Mouse (Mus musculus) hindbrain, embryonic 15.5 days (tissue): ENCODE results near the gene Gm28048. TPM values are rescaled to one million over a fixed set of nuclear protein-coding genes. Genes with fewer than 3 reads are reported as not detected.

Experiments
- ATAC-seq: fragments of 200-750 bp; cut with Nextera tagmentation; 2 replicates; pipeline ENCODE4 v1.8.0; 2017; ENCODE audit warnings: low read depth, moderate number of reproducible peaks, moderate TSS enrichment; ENCODE audit not compliant: low FRiP score
- H3K27ac ChIP-seq: fragments of 300-500 bp; sonication (generic); replicated peaks from 2 replicates; pipeline ENCODE4 v1.5.1; 2015; ENCODE audit warnings: mild to moderate bottlenecking, inconsistent platforms
- H3K27me3 ChIP-seq: fragments of 300-500 bp; sonication (generic); 2 replicates; pipeline ENCODE4 v1.6.1; 2015; ENCODE audit warnings: control low read depth, inconsistent platforms
- H3K36me3 ChIP-seq: fragments of 300-500 bp; sonication (generic); 2 replicates; pipeline ENCODE4 v1.6.1; 2015; ENCODE audit warnings: control low read depth, inconsistent platforms
- H3K4me1 ChIP-seq: fragments of 300-500 bp; sonication (generic); replicated peaks from 2 replicates; pipeline ENCODE4 v1.6.1; 2015; ENCODE audit warnings: control low read depth, inconsistent platforms
- H3K4me2 ChIP-seq: fragments of 300-500 bp; sonication (generic); 2 replicates; pipeline ENCODE4 v1.6.1; 2015; ENCODE audit warnings: moderate library complexity, mild to moderate bottlenecking, inconsistent platforms
- H3K4me3 ChIP-seq: fragments of 300-500 bp; sonication (generic); 2 replicates; pipeline ENCODE4 v1.5.1; 2015; ENCODE audit warnings: mild to moderate bottlenecking, inconsistent platforms
- H3K9ac ChIP-seq: fragments of 300-500 bp; sonication (generic); 2 replicates; pipeline ENCODE4 v1.6.1; 2015; ENCODE audit warnings: inconsistent platforms
- H3K9me3 ChIP-seq: fragments of 300-500 bp; sonication (generic); 2 replicates; pipeline ENCODE4 v1.6.1; 2016; ENCODE audit warnings: control low read depth, inconsistent platforms
- WGBS: fragments of 180-500 bp; shearing (Covaris S2); methylation state at CpG from one replicate; pipeline ENCODE4 v1.1.7; 2015; 5-methylcytosine and 5-hydroxymethylcytosine counted together
- polyA plus RNA-seq: library from polyadenylated mRNA; unstranded; fragments of >200 nt; fragmentation: Nextera tagmentation; extraction: Ambion mirVana; gene quantifications from 2 replicates; pipeline ENCODE4 v1.2.1, GENCODE M21; 2015

The Gm28048 gene
- polyA plus RNA-seq, 1 experiment from 2014 or later = 3.9 TPM

DNA sequence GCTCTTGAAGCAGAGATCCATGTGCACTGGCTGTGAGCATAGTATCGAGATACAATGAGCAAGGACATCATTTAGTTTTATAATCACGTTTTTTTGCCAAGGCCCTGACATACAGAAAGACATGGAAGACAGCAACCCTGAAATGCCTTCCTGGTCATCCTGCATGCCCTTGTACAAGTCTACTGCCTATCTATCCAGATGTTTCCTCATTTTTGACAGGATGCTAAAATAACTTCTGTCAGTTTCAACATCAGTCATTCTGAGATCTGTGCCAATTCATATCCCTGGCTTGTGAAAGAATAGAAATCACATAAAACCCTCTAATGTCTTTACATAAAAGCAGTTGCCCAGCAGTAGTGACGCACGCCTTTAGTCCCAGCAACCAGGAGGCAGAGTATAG is 84.8 kb downstream of the Gm28048 start:
- H3K9ac ChIP-seq = no peak overlapping the region
- H3K4me2 ChIP-seq = no peak overlapping the region
- 92% methylated on average over 4 of the region's 4 CpGs for WGBS
- H3K36me3 ChIP-seq = 0 out of 2 replicates have a peak, but pooled peaks cover 11% of the 10 kb centered on the region
- H3K4me1 ChIP-seq = no peaks in the 10 kb centered on the region
- no peaks in the 10 kb centered on the region for H3K27me3 ChIP-seq
- no peak overlapping the region for H3K4me3 ChIP-seq
- no peak overlapping the region for H3K27ac ChIP-seq
- ATAC-seq = no peak
- no peaks in the 10 kb centered on the region for H3K9me3 ChIP-seq

DNA sequence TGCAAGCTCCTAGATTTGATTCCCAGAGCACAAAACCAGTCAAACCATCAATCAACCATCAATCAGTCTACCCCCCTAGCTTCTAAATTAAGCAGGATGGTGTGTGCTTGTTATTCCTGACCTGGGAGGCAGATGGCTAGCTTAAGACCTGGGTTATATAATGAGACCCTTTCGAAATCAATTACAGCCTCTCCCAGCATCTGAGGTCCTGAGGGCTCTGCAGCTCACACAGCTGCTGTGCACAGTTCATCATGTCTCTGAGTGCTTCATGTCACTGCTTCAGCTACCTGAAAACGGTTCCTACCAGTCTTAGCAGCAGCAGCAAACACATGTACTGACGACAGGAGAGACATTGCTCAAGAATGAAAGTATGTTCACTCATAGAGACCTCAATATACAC is 88.8 kb downstream of the Gm28048 start:
- Histone ChIP-seq H3K27ac (no peak overlapping the region), H3K4me2 (no peak overlapping the region), H3K9me3 (no peaks in the 10 kb centered on the region), H3K9ac (no peak overlapping the region), H3K36me3 (no peaks in the 10 kb centered on the region), H3K27me3 (no peaks in the 10 kb centered on the region), H3K4me1 (no peaks in the 10 kb centered on the region), H3K4me3 (no peak overlapping the region)
- 44% methylated on average over 3 of the region's 3 CpGs for WGBS
- ATAC-seq = no peak

DNA sequence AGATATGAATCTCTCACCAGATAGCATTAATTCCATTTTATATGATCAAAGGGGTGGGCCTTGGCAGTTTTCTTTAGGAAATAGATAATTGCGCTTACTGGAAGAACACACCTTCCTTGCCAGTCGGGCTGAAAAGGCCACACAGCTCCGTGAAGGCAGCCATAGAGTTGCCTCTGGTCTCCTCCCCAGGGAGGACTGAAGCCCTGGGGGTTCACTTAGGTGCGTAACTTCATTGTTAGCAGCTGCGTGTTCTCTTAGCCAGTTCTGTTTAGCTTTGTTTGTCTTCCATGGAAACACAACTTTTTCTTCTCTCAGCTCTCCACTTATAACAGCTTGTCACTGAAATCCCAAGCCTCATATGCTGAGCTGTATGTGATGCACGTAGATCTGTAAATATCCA is 89.4 kb downstream of the Gm28048 start:
- H3K27ac ChIP-seq = no peak overlapping the region
- no peak overlapping the region for H3K4me3 ChIP-seq
- no peaks in the 10 kb centered on the region for H3K27me3 ChIP-seq
- WGBS = 68% methylated on average over 6 of the region's 6 CpGs
- H3K4me1 ChIP-seq = no peaks in the 10 kb centered on the region
- H3K9me3 ChIP-seq = no peaks in the 10 kb centered on the region
- H3K9ac ChIP-seq = no peak overlapping the region
- no peak overlapping the region for H3K4me2 ChIP-seq
- no peaks in the 10 kb centered on the region for H3K36me3 ChIP-seq
- ATAC-seq = no peak

DNA sequence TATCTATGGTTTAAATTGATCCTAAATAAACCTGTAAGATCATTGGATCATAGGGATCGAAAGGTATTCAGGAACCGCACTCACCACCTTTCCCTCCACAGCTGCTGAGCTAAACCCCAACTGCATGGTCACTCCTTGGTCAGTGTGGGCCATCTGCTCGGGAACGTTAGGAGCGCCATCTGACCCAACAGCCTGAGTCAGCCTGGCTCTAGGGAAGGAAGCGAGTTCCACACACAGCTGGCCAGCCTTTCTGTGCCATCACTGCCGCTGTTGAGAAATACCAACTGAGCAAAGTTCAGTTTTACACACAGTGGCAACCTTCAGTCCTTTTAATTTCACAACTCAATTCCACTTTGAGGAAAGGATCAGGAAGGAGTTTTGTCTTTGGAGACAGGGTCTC is 90.0 kb downstream of the Gm28048 start:
- Histone ChIP-seq H3K4me3 (no peak overlapping the region), H3K9ac (no peak overlapping the region), H3K9me3 (no peaks in the 10 kb centered on the region), H3K27me3 (no peaks in the 10 kb centered on the region), H3K4me1 (no peaks in the 10 kb centered on the region), H3K27ac (no peak overlapping the region), H3K36me3 (no peaks in the 10 kb centered on the region), H3K4me2 (no peak overlapping the region)
- WGBS = 94% methylated on average over 7 of the region's 7 CpGs
- ATAC-seq = no peak

DNA sequence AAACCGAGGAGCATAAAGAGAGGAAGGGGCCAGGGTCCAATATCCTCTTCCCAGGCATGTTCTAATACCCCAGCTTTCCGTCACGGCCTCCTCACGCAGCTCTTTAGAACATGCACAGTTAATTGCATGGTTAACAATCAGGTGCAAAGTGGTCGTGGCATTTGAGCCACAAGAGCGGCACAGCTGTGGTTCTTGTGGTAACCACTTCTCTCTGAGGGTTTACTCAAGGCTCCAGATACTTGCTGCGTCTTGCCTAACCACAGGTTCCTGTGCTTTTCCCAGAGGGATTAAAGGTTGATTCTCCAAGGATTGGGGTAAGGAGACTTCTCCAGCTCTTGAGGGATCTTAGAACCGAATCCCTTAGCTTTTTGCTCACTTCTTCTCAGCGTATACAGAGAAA is 90.6 kb downstream of the Gm28048 start:
- no peaks in the 10 kb centered on the region for H3K9me3 ChIP-seq
- no peaks in the 10 kb centered on the region for H3K27me3 ChIP-seq
- H3K4me1 ChIP-seq = no peaks in the 10 kb centered on the region
- no peak for ATAC-seq
- H3K27ac ChIP-seq = no peak overlapping the region
- no peak overlapping the region for H3K4me3 ChIP-seq
- H3K4me2 ChIP-seq = no peak overlapping the region
- WGBS = 82% methylated on average over 9 of the region's 9 CpGs
- H3K9ac ChIP-seq = no peak overlapping the region
- no peaks in the 10 kb centered on the region for H3K36me3 ChIP-seq

DNA sequence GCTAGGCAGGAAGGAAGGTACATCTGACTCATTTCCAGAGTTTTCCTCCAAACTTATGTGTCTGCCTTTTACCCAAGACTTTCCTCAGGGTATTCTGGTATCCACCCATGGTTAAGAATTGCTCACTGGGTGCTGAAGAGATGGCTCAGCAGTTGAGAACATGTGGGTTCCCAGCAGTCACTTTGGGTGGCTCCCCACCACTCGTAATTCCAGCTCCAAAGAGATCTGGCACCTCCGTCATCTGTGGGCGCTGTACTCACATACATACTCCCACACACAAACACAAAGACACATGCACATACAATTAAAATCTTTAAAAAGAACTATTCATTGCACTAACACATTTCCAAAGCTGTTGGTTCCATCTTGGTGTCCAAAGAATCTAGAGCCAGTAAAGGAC is 92.7 kb downstream of the Gm28048 start:
- Histone ChIP-seq H3K9me3 (no peaks in the 10 kb centered on the region), H3K36me3 (no peaks in the 10 kb centered on the region), H3K4me1 (no peaks in the 10 kb centered on the region), H3K9ac (no peak overlapping the region), H3K27me3 (no peaks in the 10 kb centered on the region), H3K4me3 (no peak overlapping the region), H3K4me2 (no peak overlapping the region), H3K27ac (no peak overlapping the region)
- no peak for ATAC-seq
- WGBS = 92% methylated on average over 3 of the region's 3 CpGs

DNA sequence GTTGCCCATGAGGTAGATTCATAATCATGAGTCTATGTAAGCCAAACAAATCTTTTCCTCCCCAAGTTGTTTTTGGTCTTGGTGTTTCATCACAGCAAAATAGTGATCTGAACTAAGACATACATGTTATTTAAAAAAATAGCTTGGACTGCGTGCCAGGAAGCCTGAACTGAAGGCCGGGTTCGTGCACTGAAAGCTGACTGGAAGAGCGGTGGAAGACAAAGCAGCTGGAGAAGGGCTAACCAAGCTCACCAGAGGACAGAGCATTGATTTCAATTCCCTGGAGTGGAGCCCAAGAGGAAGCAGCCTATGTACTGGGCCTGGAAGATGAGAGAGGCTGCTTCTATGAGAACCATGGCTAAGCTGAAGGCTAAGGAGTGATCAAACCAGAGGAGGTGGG is 94.9 kb downstream of the Gm28048 start:
- H3K4me3 ChIP-seq = no peak overlapping the region
- no peaks in the 10 kb centered on the region for H3K4me1 ChIP-seq
- H3K36me3 ChIP-seq = no peaks in the 10 kb centered on the region
- H3K27ac ChIP-seq = no peak overlapping the region
- no peak overlapping the region for H3K4me2 ChIP-seq
- 90% methylated on average over 4 of the region's 4 CpGs for WGBS
- no peaks in the 10 kb centered on the region for H3K9me3 ChIP-seq
- no peak overlapping the region for H3K9ac ChIP-seq
- ATAC-seq = no peak
- no peaks in the 10 kb centered on the region for H3K27me3 ChIP-seq

DNA sequence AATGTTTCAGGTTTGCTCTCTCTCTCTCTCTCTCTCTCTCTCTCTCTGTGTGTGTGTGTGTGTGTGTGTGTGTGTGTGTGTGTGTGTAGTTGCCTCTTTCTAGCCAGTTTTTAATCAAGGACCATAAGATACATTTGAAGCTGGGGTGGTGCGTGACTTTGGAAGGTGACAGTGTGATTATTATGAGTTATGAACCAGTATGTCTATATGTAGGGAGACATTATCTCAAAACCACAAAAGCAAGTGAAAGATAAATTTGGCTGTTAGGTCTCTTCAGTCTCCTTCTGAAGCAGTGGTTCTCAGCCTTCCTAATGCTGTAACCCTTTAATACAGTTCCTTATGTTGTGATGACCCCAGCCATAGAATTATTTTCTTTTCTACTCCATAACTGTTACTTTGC is 96.5 kb downstream of the Gm28048 start:
- ATAC-seq = no peak
- no peak overlapping the region for H3K4me3 ChIP-seq

DNA sequence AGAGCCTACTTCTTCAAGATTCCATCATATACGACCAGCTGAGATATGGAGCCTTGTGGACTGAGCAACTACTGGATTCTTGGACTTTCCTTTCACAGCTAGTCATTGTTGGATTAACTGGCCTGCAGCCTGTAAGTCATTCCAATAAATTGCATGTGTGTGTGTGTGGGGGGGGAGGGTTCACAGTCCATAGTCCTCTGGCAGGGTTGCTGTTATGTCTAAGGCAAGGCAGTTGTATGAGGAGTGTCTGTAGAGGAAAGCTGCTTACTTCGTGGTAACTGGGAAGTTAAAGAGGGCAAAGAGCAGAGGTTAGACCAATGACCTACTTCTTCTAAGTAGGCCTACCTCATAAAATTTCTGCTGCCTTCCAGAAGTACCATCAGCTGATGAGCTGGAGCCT is 98.2 kb downstream of the Gm28048 start:
- 95% methylated on average over 2 of the region's 2 CpGs for WGBS
- H3K27ac ChIP-seq = no peak overlapping the region

More for the DNA sequence above, 96.5 kb downstream of the Gm28048 start:
- Histone ChIP-seq H3K36me3 (no peaks in the 10 kb centered on the region), H3K9ac (no peak overlapping the region), H3K4me2 (no peak overlapping the region), H3K27me3 (no peaks in the 10 kb centered on the region), H3K4me1 (no peaks in the 10 kb centered on the region), H3K9me3 (no peaks in the 10 kb centered on the region), H3K27ac (no peak overlapping the region)
- 90% methylated on average over 1 of the region's 1 CpGs for WGBS

DNA sequence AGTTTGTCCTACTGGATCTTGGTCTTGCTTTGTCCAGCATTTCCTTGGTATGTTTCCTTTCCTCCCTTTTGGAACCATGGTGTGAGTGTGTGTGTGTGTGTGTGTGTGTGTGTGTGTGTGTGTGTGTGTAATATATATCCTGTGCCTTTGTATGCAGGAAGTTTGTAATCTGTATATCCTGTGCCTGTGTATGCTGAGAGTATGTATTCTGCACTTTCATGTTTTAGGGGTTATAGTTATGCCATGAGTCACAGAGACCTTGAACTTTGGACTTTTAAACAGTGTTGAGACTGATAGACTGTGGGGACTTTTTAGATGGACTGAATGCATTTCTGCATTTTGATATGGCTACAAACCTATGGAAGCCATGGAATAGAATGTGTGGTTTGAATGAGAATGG is 99.0 kb downstream of the Gm28048 start:
- no peak overlapping the region for H3K4me3 ChIP-seq
- H3K27ac ChIP-seq = no peak overlapping the region
- H3K27me3 ChIP-seq = no peaks in the 10 kb centered on the region
- H3K9me3 ChIP-seq = no peaks in the 10 kb centered on the region
- H3K4me1 ChIP-seq = no peaks in the 10 kb centered on the region
- no peaks in the 10 kb centered on the region for H3K36me3 ChIP-seq
- H3K9ac ChIP-seq = no peak overlapping the region
- H3K4me2 ChIP-seq = no peak overlapping the region
- ATAC-seq = no peak

More for the DNA sequence above, 98.2 kb downstream of the Gm28048 start:
- Histone ChIP-seq H3K4me2 (no peak overlapping the region), H3K36me3 (no peaks in the 10 kb centered on the region), H3K4me3 (no peak overlapping the region), H3K9me3 (no peaks in the 10 kb centered on the region), H3K9ac (no peak overlapping the region), H3K27me3 (no peaks in the 10 kb centered on the region), H3K4me1 (no peaks in the 10 kb centered on the region)
- ATAC-seq = no peak

DNA sequence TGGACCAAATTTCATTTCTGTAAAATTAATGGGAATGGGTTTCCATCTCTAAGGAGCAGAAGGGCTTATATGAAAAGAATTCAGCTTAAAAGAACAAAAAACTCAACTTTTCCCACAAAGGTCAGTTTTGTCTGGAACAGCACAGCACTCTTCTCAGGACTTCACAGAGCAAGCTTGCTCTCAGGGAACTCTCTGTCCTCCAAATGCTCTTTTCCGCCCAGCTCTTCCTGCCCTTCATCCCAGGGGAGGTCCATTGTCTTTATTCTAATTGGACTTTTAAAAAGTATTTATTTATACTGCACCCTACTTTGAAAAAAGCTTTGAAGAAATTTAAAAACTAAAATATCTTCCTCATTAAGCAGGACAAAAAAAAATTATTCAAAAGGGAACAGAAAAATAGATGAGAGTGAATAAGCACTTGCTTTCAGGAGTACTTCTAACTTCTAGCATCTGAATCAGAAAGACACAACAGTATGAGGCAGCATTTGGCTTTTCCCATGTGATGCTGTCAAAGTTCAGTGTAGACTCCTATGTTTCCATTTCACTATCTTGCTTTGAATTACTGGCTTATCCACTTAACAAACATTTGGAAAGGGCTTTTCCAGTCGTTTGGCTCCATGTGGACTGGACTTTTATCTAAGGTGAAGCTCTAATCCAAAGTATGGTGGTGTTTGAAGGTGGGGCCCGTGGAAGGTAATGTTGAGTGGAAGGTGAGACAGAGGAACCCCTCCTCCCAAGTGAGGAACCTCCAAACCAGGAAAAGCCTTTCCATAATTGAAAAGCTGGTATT is 101.3 kb downstream of the Gm28048 start:
- Histone ChIP-seq H3K4me2 (no peak overlapping the region), H3K9me3 (no peaks in the 10 kb centered on the region), H3K9ac (no peak overlapping the region), H3K4me3 (no peak overlapping the region), H3K27me3 (no peaks in the 10 kb centered on the region), H3K27ac (no peak overlapping the region), H3K4me1 (no peaks in the 10 kb centered on the region), H3K36me3 (no peaks in the 10 kb centered on the region)
- 70% methylated on average over 3 of the region's 3 CpGs for WGBS
- no peak for ATAC-seq

DNA sequence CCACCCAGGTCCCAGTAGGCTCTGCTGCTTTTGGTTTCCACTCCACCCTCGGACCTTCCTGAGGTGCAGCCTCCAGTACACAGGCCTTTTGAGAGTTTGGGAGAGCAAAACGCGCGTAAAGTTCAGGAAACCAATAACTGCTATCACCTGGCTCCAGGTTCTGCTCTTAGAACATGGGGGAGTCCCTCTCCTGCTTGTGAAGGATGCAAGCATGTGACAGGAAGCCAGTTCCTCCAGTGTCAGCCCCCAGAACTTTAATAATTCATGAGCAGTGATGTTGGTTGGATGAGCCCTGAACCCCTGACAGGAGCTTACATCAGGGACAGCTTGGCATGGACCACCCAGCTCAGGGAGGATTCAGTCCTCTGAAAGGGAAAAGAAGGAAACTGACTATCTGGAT is 102.2 kb downstream of the Gm28048 start:
- no peak for ATAC-seq
- WGBS = 89% methylated on average over 4 of the region's 4 CpGs
- no peaks in the 10 kb centered on the region for H3K9me3 ChIP-seq
- no peak overlapping the region for H3K4me3 ChIP-seq
- H3K4me2 ChIP-seq = no peak overlapping the region
- H3K4me1 ChIP-seq = peaks cover 8% of the 10 kb centered on the region
- no peaks in the 10 kb centered on the region for H3K27me3 ChIP-seq
- no peak overlapping the region for H3K27ac ChIP-seq
- H3K36me3 ChIP-seq = no peaks in the 10 kb centered on the region
- H3K9ac ChIP-seq = no peak overlapping the region
